Comparison of ENCODE assay signal across 18 mouse cellular contexts in genomic region chr3:148899416-148899815, GRCm38 (mm10).
DNase-seq lines count a peak whose midpoint lies in the region; ATAC-seq and TF ChIP-seq lines count a peak whose summit lies in the region.
"Had no signal": no experiment of that assay in that cellular context is flagged by ENCODE, and none has a peak within 500 bp of the region (broad histone marks: within the 10 kb centered on the region; RNA-seq: fewer than 3 reads in every experiment).

No protein-coding gene starts in this region.

- WGBS in limb, embryonic 11.5 days, result 25% methylated on average over 6 of the region's 6 CpGs
- WGBS in limb, embryonic 10.5 days, result 36% methylated on average over 6 of the region's 6 CpGs

- intact Hi-C loops in gastrocnemius, adult 2 months (cut with DNase I), result loop anchor here (5.0 kb wide), 1 partner anchor 88 kb away; no protein-coding TSS in a partner anchor
- intact Hi-C loops in gastrocnemius, postnatal 14 days (cut with DNase I; ENCODE audit: low total_unique reads), result no loop called here

- H3K27ac ChIP-seq in gastrocnemius, adult 2 months, result peak overlapping the region; percentile 48
- H3K27ac ChIP-seq in limb, embryonic 11.5 days (replicated peaks; ENCODE audit: low read depth, low read length), result no peak overlapping the region
- H3K27ac ChIP-seq in limb, embryonic 10.5 days, result no peak overlapping the region
- H3K27ac ChIP-seq: forebrain, embryonic 12.5 days; heart, embryonic 15.5 days; hindbrain, embryonic 13.5 days had no signal

- no peak overlapping the region for H3K9ac ChIP-seq in limb, embryonic 11.5 days (ENCODE audit: low read length)
- H3K9ac ChIP-seq: forebrain, embryonic 12.5 days; heart, embryonic 15.5 days; hindbrain, embryonic 13.5 days had no signal

- TF ChIP-seq CTCF in gastrocnemius, adult 2 months (IDR thresholded peaks at IDR 0.05), result no peak

- no peaks in the 10 kb centered on the region for H3K27me3 ChIP-seq in limb, embryonic 11.5 days (ENCODE audit: control insufficient read depth, insufficient read depth, low read length)
- H3K27me3 ChIP-seq in limb, embryonic 10.5 days (ENCODE audit: low read depth, poor library complexity, severe bottlenecking), result no peaks in the 10 kb centered on the region
- H3K27me3 ChIP-seq: forebrain, embryonic 12.5 days; heart, embryonic 15.5 days; hindbrain, embryonic 13.5 days; megakaryocyte, embryonic 14.5 days had no signal

- DNase-seq in gastrocnemius, adult 2 months, result no peak
- DNase-seq in gastrocnemius, postnatal 14 days, result no peak
- DNase-seq in limb, embryonic 11.5 days (ENCODE audit: low spot score), result no peak
- DNase-seq in limb, embryonic 10.5 days (ENCODE audit: low spot score), result no peak
- DNase-seq in R1 (ENCODE audit: low read depth, low spot score), result peak; percentile 41
- peak; percentile 41 for DNase-seq in lung, postnatal 25 days (ENCODE audit: low spot score)
- no peak for DNase-seq in embryo, embryonic 11 days
- DNase-seq in spleen, postnatal 36 days (ENCODE audit: low spot score in 2 of 2), result no peak
- DNase-seq: cerebellum, adult 9-11 months; gastrocnemius, postnatal 36 days; kidney, adult 8-10 months; kidney, postnatal 4 days; right cerebral cortex, postnatal 25 days had no signal

- H3K4me3 ChIP-seq in gastrocnemius, adult 2 months, result no peak overlapping the region
- no peak overlapping the region for H3K4me3 ChIP-seq in limb, embryonic 11.5 days (ENCODE audit: low read depth, low read length)
- no peak overlapping the region for H3K4me3 ChIP-seq in limb, embryonic 10.5 days
- H3K4me3 ChIP-seq: forebrain, embryonic 12.5 days; heart, embryonic 15.5 days; hindbrain, embryonic 13.5 days; megakaryocyte, embryonic 14.5 days had no signal

- H3K9me3 ChIP-seq in limb, embryonic 11.5 days (ENCODE audit: control insufficient read depth, low read length), result no peaks in the 10 kb centered on the region
- no peaks in the 10 kb centered on the region for H3K9me3 ChIP-seq in limb, embryonic 10.5 days (replicated peaks)
- H3K9me3 ChIP-seq: forebrain, embryonic 12.5 days; heart, embryonic 15.5 days; hindbrain, embryonic 13.5 days; megakaryocyte, embryonic 14.5 days had no signal

- peaks cover 29% of the 10 kb centered on the region for H3K4me1 ChIP-seq in limb, embryonic 11.5 days (ENCODE audit: control insufficient read depth, insufficient read depth, low read length)
- peaks cover 66% of the 10 kb centered on the region for H3K4me1 ChIP-seq in limb, embryonic 10.5 days

- H3K4me2 ChIP-seq in limb, embryonic 11.5 days (ENCODE audit: low read depth, severe bottlenecking), result no peak overlapping the region
- H3K4me2 ChIP-seq: forebrain, embryonic 12.5 days; heart, embryonic 15.5 days; hindbrain, embryonic 13.5 days had no signal

- H3K36me3 ChIP-seq in limb, embryonic 11.5 days (ENCODE audit: control insufficient read depth, insufficient read depth, low read length), result no peaks in the 10 kb centered on the region
- H3K36me3 ChIP-seq in limb, embryonic 10.5 days, result peaks cover 12% of the 10 kb centered on the region
- H3K36me3 ChIP-seq: forebrain, embryonic 12.5 days; heart, embryonic 15.5 days; hindbrain, embryonic 13.5 days had no signal

- ATAC-seq in limb, embryonic 11.5 days (ENCODE audit: insufficient number of reproducible peaks, low FRiP score, low TSS enrichment, low read depth), result 0 out of 2 replicates have a peak, but pooled peaks have one; percentile 62
- ATAC-seq: activated CD4-positive, CD25-positive, alpha-beta regulatory T cell, adult 4 months had no signal

Comparison
In these comparisons a context has a peak if more than half of its experiments do, and no peak if none do; other contexts are left out.
1. DNase-seq: peak in R1 (single experiment) and lung, postnatal 25 days (single experiment); none in gastrocnemius, adult 2 months (single experiment), gastrocnemius, postnatal 14 days (single experiment), limb, embryonic 11.5 days (single experiment), limb, embryonic 10.5 days (single experiment), embryo, embryonic 11 days (single experiment) and spleen, postnatal 36 days (0 of 2).